Mouse (Mus musculus): ENCODE measurements around the gene Vmn1r47. TPM values are rescaled to one million over a fixed set of nuclear protein-coding genes. Genes with fewer than 3 reads are reported as not detected.
"Not testable (repeated sequence)": the region's sequence is repeated elsewhere in the genome, so short reads cannot be mapped to it uniquely, and the experiment has no call there.

The Vmn1r47 gene
- polyA plus RNA-seq (2012; rRNA removed) (not detected in 2 replicates), polyA plus RNA-seq (2014; fragmentation: Nextera tagmentation; extraction: Ambion mirVana) (not detected in 2 replicates)

GRCm38 (mm10) chr6:90015847-90016246 is at the start of gene Vmn1r47:
Vmn1r47 (plus strand) TSS chr6:90016147.
- 68% methylated on average over 1 of the region's 1 CpGs for WGBS (ENCODE audit: insufficient replicate concordance)

DNA sequence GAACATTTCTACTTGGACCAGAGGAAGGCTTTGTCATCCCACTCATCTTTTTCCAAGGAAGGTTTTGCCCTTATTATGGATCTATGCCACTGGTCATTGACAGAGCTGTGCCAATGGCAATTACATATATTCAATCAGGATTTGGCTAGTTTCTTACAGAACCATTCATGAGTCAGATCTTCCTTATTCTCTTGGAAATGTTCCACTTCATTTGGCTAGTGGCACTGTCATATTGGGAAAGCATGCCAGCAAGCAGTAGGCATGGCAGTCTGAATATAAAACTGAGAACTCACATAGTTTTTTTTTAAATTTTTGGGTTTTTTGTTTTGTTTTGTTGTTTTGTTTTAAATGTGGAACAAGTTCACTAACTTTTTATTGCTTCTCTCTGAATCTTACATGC is 49.6 kb upstream of the Vmn1r47 start:
- TF ChIP-seq CTCF (IDR thresholded peaks at IDR 0.05; ENCODE audit: low read depth) = no peak
- TF ChIP-seq EP300 (IDR thresholded peaks at IDR 0.05; ENCODE audit: low read depth) = no peak
- H3K9me3 ChIP-seq (ENCODE audit: control insufficient read depth, low read length) = no peaks in the 10 kb centered on the region
- no peak for ATAC-seq (ENCODE audit: insufficient read depth)
- no peak overlapping the region for H3K9ac ChIP-seq (replicated peaks)
- no peak overlapping the region for H3K27ac ChIP-seq
- H3K36me3 ChIP-seq (replicated peaks; ENCODE audit: control insufficient read depth, insufficient read depth, low read depth) = no peaks in the 10 kb centered on the region
- H3K4me1 ChIP-seq (replicated peaks; ENCODE audit: control insufficient read depth in 2 of 2, insufficient read depth in 2 of 2, low read length in 1 of 2) = no peaks in the 10 kb centered on the region
- H3K4me2 ChIP-seq (ENCODE audit: low read depth) = no peak overlapping the region
- H3K4me3 ChIP-seq (ENCODE audit: insufficient read depth in 1 of 2, low read depth in 2 of 2, low read length in 2 of 2) = no peak overlapping the region
- H3K27me3 ChIP-seq (ENCODE audit: control insufficient read depth, insufficient read depth, low read length) = no peaks in the 10 kb centered on the region
- DNase-seq (ENCODE audit: low read depth in 3 of 3, low spot score in 3 of 3) = no peak

More at GRCm38 (mm10) chr6:90015847-90016246, at the start of gene Vmn1r47:
- H3K4me2 ChIP-seq (ENCODE audit: low read depth); H3K36me3 ChIP-seq (replicated peaks; ENCODE audit: control insufficient read depth, insufficient read depth, low read depth); H3K27me3 ChIP-seq (ENCODE audit: control insufficient read depth, insufficient read depth, low read length); H3K9ac ChIP-seq (replicated peaks); H3K4me3 ChIP-seq (ENCODE audit: insufficient read depth in 1 of 2, low read depth in 2 of 2, low read length in 2 of 2); H3K4me1 ChIP-seq (replicated peaks; ENCODE audit: control insufficient read depth in 2 of 2, insufficient read depth in 2 of 2, low read length in 1 of 2); H3K27ac ChIP-seq; DNase-seq (ENCODE audit: low read depth in 3 of 3, low spot score in 3 of 3); H3K9me3 ChIP-seq (ENCODE audit: control insufficient read depth, low read length); ATAC-seq (ENCODE audit: insufficient read depth): not testable (repeated sequence)

DNA sequence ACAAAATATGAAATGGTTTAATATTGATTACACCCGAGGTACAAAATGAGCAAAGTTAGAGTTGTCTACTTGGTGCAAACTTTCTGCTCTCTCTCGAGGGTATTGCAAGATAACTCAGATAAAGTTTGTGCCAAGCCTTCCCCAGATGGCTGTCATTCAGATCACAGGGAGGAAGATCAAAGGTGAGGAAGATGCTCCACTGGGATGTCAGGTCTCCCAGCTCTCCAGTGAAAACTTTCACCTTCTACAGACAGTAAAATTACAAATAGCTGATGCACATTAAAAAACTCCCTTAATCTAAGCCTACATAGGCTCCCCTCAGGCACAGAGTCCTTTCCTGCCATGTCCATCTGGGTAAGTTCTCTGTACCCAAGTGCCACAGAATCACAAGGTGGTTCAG is 46.9 kb upstream of the Vmn1r47 start, which contains the start of gene Vmn1r46:
Vmn1r46 (plus strand) TSS at position 301 of the 400 bp plus-strand sequence.
- TF ChIP-seq EP300 (IDR thresholded peaks at IDR 0.05; ENCODE audit: low read depth) = no peak
- no peak for TF ChIP-seq CTCF (IDR thresholded peaks at IDR 0.05; ENCODE audit: low read depth)
- WGBS (ENCODE audit: insufficient replicate concordance) = 33% methylated on average over 2 of the region's 2 CpGs
- Histone ChIP-seq H3K9ac (replicated peaks) (no peak within 1 kb of the TSS), H3K36me3 (replicated peaks; ENCODE audit: control insufficient read depth, insufficient read depth, low read depth) (no peaks in the 10 kb centered on the region), H3K4me3 (ENCODE audit: insufficient read depth in 1 of 2, low read depth in 2 of 2, low read length in 2 of 2) (no peak within 1 kb of the TSS), H3K4me1 (replicated peaks; ENCODE audit: control insufficient read depth in 2 of 2, insufficient read depth in 2 of 2, low read length in 1 of 2) (no peaks in the 10 kb centered on the region), H3K4me2 (ENCODE audit: low read depth) (no peak within 1 kb of the TSS), H3K27ac (no peak within 1 kb of the TSS), H3K9me3 (ENCODE audit: control insufficient read depth, low read length) (no peaks in the 10 kb centered on the region), H3K27me3 (ENCODE audit: control insufficient read depth, insufficient read depth, low read length) (no peaks in the 10 kb centered on the region)
- DNase-seq (ENCODE audit: low read depth in 3 of 3, low spot score in 3 of 3) (no peak), ATAC-seq (ENCODE audit: insufficient read depth) (no peak)

- Histone ChIP-seq H3K27ac (no peak overlapping the region), H3K4me2 (ENCODE audit: low read depth) (no peak overlapping the region), H3K27me3 (ENCODE audit: control insufficient read depth, insufficient read depth, low read length) (no peaks in the 10 kb centered on the region), H3K4me1 (replicated peaks; ENCODE audit: control insufficient read depth in 2 of 2, insufficient read depth in 2 of 2, low read length in 1 of 2) (no peaks in the 10 kb centered on the region), H3K9ac (replicated peaks) (no peak overlapping the region), H3K36me3 (replicated peaks; ENCODE audit: control insufficient read depth, insufficient read depth, low read depth) (no peaks in the 10 kb centered on the region), H3K4me3 (ENCODE audit: insufficient read depth in 1 of 2, low read depth in 2 of 2, low read length in 2 of 2) (no peak overlapping the region), H3K9me3 (ENCODE audit: control insufficient read depth, low read length) (no peaks in the 10 kb centered on the region; the same call in 1 of the 2 replicates)
- TF ChIP-seq CTCF (IDR thresholded peaks at IDR 0.05; ENCODE audit: low read depth) (no peak), EP300 (IDR thresholded peaks at IDR 0.05; ENCODE audit: low read depth) (no peak)
- 3% methylated on average over 1 of the region's 1 CpGs for WGBS (ENCODE audit: insufficient replicate concordance)
- no peak for DNase-seq (ENCODE audit: low read depth in 3 of 3, low spot score in 3 of 3)
- no peak for ATAC-seq (ENCODE audit: insufficient read depth)
Observed at GRCm38 (mm10) chr6:89985989-89986388, 30.0 kb upstream of the Vmn1r47 start.

- ATAC-seq (ENCODE audit: insufficient read depth); H3K27me3 ChIP-seq (ENCODE audit: control insufficient read depth, insufficient read depth, low read length); H3K9me3 ChIP-seq (ENCODE audit: control insufficient read depth, low read length); H3K4me3 ChIP-seq (ENCODE audit: insufficient read depth in 1 of 2, low read depth in 2 of 2, low read length in 2 of 2); H3K9ac ChIP-seq (replicated peaks); H3K36me3 ChIP-seq (replicated peaks; ENCODE audit: control insufficient read depth, insufficient read depth, low read depth); DNase-seq (ENCODE audit: low read depth in 3 of 3, low spot score in 3 of 3); H3K4me1 ChIP-seq (replicated peaks; ENCODE audit: control insufficient read depth in 2 of 2, insufficient read depth in 2 of 2, low read length in 1 of 2); H3K27ac ChIP-seq; H3K4me2 ChIP-seq (ENCODE audit: low read depth): not testable (repeated sequence)
- no CpG with 5 or more reads among the region's 2 CpGs for WGBS (ENCODE audit: insufficient replicate concordance)
Observed at GRCm38 (mm10) chr6:90036741-90037140, 20.8 kb downstream of the Vmn1r47 start, which contains the start of gene Vmn1r48. Vmn1r48 (minus strand) TSS chr6:90036841.

Other genes with a start within 250 kb of the Vmn1r47 start
- gene Vmn1r42, start 139.7 kb upstream of the Vmn1r47 start, polyA plus RNA-seq (2012; rRNA removed) = not detected in 2 replicates
- not detected in 2 replicates for gene Vmn1r42, start 139.7 kb upstream of the Vmn1r47 start, polyA plus RNA-seq (2014; fragmentation: Nextera tagmentation; extraction: Ambion mirVana)
- not detected in 2 replicates for gene Vmn1r43, start 139.7 kb upstream of the Vmn1r47 start, polyA plus RNA-seq (2012; rRNA removed)
- gene Vmn1r43, start 139.7 kb upstream of the Vmn1r47 start, polyA plus RNA-seq (2014; fragmentation: Nextera tagmentation; extraction: Ambion mirVana) = not detected in 2 replicates
- not detected in 2 replicates for gene Vmn1r44, start 132.5 kb upstream of the Vmn1r47 start, polyA plus RNA-seq (2012; rRNA removed)
- gene Vmn1r44, start 132.5 kb upstream of the Vmn1r47 start, polyA plus RNA-seq (2014; fragmentation: Nextera tagmentation; extraction: Ambion mirVana) = not detected in 2 replicates
- gene Vmn1r45, start 75.5 kb upstream of the Vmn1r47 start, polyA plus RNA-seq (2012; rRNA removed) = not detected in 2 replicates
- gene Vmn1r45, start 75.5 kb upstream of the Vmn1r47 start, polyA plus RNA-seq (2014; fragmentation: Nextera tagmentation; extraction: Ambion mirVana) = not detected in 2 replicates
- not detected in 2 replicates for gene Vmn1r46, start 46.8 kb upstream of the Vmn1r47 start, polyA plus RNA-seq (2012; rRNA removed)
- gene Vmn1r46, start 46.8 kb upstream of the Vmn1r47 start, polyA plus RNA-seq (2014; fragmentation: Nextera tagmentation; extraction: Ambion mirVana) = not detected in 2 replicates
- not detected in 2 replicates for gene Vmn1r48, start 20.7 kb downstream of the Vmn1r47 start, polyA plus RNA-seq (2012; rRNA removed)
- gene Vmn1r48, start 20.7 kb downstream of the Vmn1r47 start, polyA plus RNA-seq (2014; fragmentation: Nextera tagmentation; extraction: Ambion mirVana) = not detected in 2 replicates
- not detected in 2 replicates for gene Vmn1r49, start 62.4 kb downstream of the Vmn1r47 start, polyA plus RNA-seq (2012; rRNA removed)
- gene Vmn1r49, start 62.4 kb downstream of the Vmn1r47 start, polyA plus RNA-seq (2014; fragmentation: Nextera tagmentation; extraction: Ambion mirVana) = not detected in 2 replicates
- not detected in 2 replicates for gene Vmn1r50, start 85.3 kb downstream of the Vmn1r47 start, polyA plus RNA-seq (2012; rRNA removed)
- gene Vmn1r50, start 85.3 kb downstream of the Vmn1r47 start, polyA plus RNA-seq (2014; fragmentation: Nextera tagmentation; extraction: Ambion mirVana) = not detected in 2 replicates
- not detected in 2 replicates for gene Vmn1r51, start 106.4 kb downstream of the Vmn1r47 start, polyA plus RNA-seq (2012; rRNA removed)
- gene Vmn1r51, start 106.4 kb downstream of the Vmn1r47 start, polyA plus RNA-seq (2014; fragmentation: Nextera tagmentation; extraction: Ambion mirVana) = not detected in 2 replicates
- not detected in 2 replicates for gene Vmn1r52, start 158.7 kb downstream of the Vmn1r47 start, polyA plus RNA-seq (2012; rRNA removed)
- gene Vmn1r52, start 158.7 kb downstream of the Vmn1r47 start, polyA plus RNA-seq (2014; fragmentation: Nextera tagmentation; extraction: Ambion mirVana) = not detected in 2 replicates
- not detected in 2 replicates for gene V1ra8, start 186.6 kb downstream of the Vmn1r47 start, polyA plus RNA-seq (2012; rRNA removed)
- gene V1ra8, start 186.6 kb downstream of the Vmn1r47 start, polyA plus RNA-seq (2014; fragmentation: Nextera tagmentation; extraction: Ambion mirVana) = not detected in 2 replicates
- gene Vmn1r53, start 208.3 kb downstream of the Vmn1r47 start, polyA plus RNA-seq (2012; rRNA removed) = not detected in 2 replicates
- gene Vmn1r53, start 208.3 kb downstream of the Vmn1r47 start, polyA plus RNA-seq (2014; fragmentation: Nextera tagmentation; extraction: Ambion mirVana) = not detected in 2 replicates
- gene Vmn1r54, start 230.2 kb downstream of the Vmn1r47 start, polyA plus RNA-seq (2012; rRNA removed) = not detected in 2 replicates
- not detected in 2 replicates for gene Vmn1r54, start 230.2 kb downstream of the Vmn1r47 start, polyA plus RNA-seq (2014; fragmentation: Nextera tagmentation; extraction: Ambion mirVana)

All from liver, embryonic 14.5 days (tissue).